21 mouse cellular contexts compared by ENCODE assay signal in genomic region chr6:82522567-82522966, GRCm38 (mm10).
"Had no signal": no experiment of that assay in that cellular context is flagged by ENCODE, and none has a peak within 500 bp of the region (broad histone marks: within the 10 kb centered on the region; RNA-seq: fewer than 3 reads in every experiment).

No protein-coding gene starts in this region.

- H3K4me3 ChIP-seq: limb, embryonic 10.5 days; limb, embryonic 13.5 days; liver, embryonic 13.5 days; lung, embryonic 15.5 days; megakaryocyte, embryonic 14.5 days; midbrain, embryonic 10.5 days; midbrain, embryonic 13.5 days; neural tube, embryonic 12.5 days; neural tube, embryonic 15.5 days had no signal

- H3K4me2 ChIP-seq: limb, embryonic 13.5 days; liver, embryonic 13.5 days; lung, embryonic 15.5 days; midbrain, embryonic 13.5 days; neural tube, embryonic 12.5 days; neural tube, embryonic 15.5 days had no signal

- H3K9me3 ChIP-seq: limb, embryonic 10.5 days; limb, embryonic 13.5 days; liver, embryonic 13.5 days; lung, embryonic 15.5 days; megakaryocyte, embryonic 14.5 days; midbrain, embryonic 10.5 days; midbrain, embryonic 13.5 days; neural tube, embryonic 12.5 days; neural tube, embryonic 15.5 days had no signal

- DNase-seq: kidney, adult 2 months; kidney, postnatal 36 days; layer of hippocampus, postnatal 36 days; liver; liver, embryonic 13.5 days; right cerebral cortex, adult 18-20 months; right cerebral cortex, postnatal 14 days; right cerebral cortex, postnatal 4 days; thymus, adult 2 months; thymus, postnatal 14 days; thymus, postnatal 4 days had no signal

- H3K4me1 ChIP-seq: liver, embryonic 13.5 days; lung, embryonic 15.5 days; megakaryocyte, embryonic 14.5 days; neural tube, embryonic 15.5 days had no signal

- ATAC-seq: midbrain, embryonic 13.5 days had no signal

- H3K9ac ChIP-seq: limb, embryonic 13.5 days; liver, embryonic 13.5 days; lung, embryonic 15.5 days; midbrain, embryonic 13.5 days; neural tube, embryonic 12.5 days; neural tube, embryonic 15.5 days had no signal

- H3K27me3 ChIP-seq: liver, embryonic 13.5 days; lung, embryonic 15.5 days; midbrain, embryonic 13.5 days; neural tube, embryonic 12.5 days; neural tube, embryonic 15.5 days had no signal

- H3K27ac ChIP-seq: kidney, postnatal 0 days; limb, embryonic 10.5 days; limb, embryonic 13.5 days; liver, embryonic 13.5 days; lung, embryonic 15.5 days; midbrain, embryonic 10.5 days; midbrain, embryonic 13.5 days; neural tube, embryonic 12.5 days; neural tube, embryonic 15.5 days; stomach, postnatal 0 days had no signal

- H3K36me3 ChIP-seq: limb, embryonic 10.5 days; limb, embryonic 13.5 days; liver, embryonic 13.5 days; lung, embryonic 15.5 days; midbrain, embryonic 10.5 days; midbrain, embryonic 13.5 days; neural tube, embryonic 12.5 days; neural tube, embryonic 15.5 days had no signal
